Mouse (Mus musculus) mature B cell (primary cell): ENCODE data around the gene Zfp536.

Source experiments
- in situ Hi-C: fragments of 300-500 bp; cut with MboI; formaldehyde crosslinking; loops from 2 replicates; pipeline ENCODE4 v1.14.3; 2019

Zfp536 gene

DNA sequence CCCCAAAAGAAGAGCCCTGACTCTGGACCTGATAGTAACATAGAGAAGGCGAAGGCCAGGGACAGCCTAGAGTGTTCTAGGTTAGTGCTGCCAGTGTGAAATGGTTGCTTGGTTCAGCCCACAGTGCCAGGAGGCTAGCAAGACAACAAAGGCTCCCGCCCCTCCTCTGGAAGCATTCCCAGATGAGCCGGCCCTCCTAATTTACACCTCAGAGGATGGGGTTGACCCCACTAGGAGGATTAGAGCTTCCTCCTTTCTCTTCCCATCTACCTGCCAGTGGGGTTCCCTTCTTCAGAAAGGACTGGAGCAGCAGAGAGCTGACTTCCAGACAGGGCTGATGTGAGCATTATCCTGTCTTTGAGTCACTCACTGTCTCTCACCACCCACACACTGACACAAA, 219.8 kb downstream of the Zfp536 start:
- in situ Hi-C loops, result no loop called here

GRCm38 (mm10) chr7:37552384-37552783, 221.1 kb downstream of the Zfp536 start:
- in situ Hi-C loops, result no loop called here

- in situ Hi-C loops, result no loop called here
Observed at GRCm38 (mm10) chr7:37548805-37549204, 224.6 kb downstream of the Zfp536 start.

GRCm38 (mm10) chr7:37544011-37544410, 229.4 kb downstream of the Zfp536 start:
- in situ Hi-C loops, result no loop called here

- in situ Hi-C loops, result no loop called here
Observed at GRCm38 (mm10) chr7:37542951-37543350, 230.5 kb downstream of the Zfp536 start.

GRCm38 (mm10) chr7:37531166-37531565, 242.3 kb downstream of the Zfp536 start:
- in situ Hi-C loops, result no loop called here

- in situ Hi-C loops, result no loop called here
Observed at GRCm38 (mm10) chr7:37528311-37528710, 245.1 kb downstream of the Zfp536 start.

- in situ Hi-C loops, result no loop called here
Observed at GRCm38 (mm10) chr7:37527890-37528289, 245.6 kb downstream of the Zfp536 start.

DNA sequence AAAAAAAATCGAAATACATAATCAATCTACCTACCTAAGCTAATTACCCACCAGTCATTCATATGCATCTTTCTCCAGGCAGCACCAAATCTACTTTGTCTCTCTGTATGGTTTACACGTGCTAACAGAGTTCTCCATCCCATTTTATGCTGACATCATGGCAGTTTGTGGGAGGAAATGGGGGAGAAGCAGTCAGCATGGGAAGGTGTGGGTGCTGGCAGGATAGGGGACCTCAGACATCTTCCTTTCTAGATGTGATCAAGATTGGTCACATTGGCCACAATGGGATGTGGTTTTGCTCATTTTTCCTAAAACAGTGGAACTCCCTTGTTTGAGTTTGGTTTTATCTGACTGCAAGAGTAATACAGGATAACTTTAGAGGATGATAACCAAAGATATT, 252.0 kb downstream of the Zfp536 start:
- in situ Hi-C loops, result no loop called here

DNA sequence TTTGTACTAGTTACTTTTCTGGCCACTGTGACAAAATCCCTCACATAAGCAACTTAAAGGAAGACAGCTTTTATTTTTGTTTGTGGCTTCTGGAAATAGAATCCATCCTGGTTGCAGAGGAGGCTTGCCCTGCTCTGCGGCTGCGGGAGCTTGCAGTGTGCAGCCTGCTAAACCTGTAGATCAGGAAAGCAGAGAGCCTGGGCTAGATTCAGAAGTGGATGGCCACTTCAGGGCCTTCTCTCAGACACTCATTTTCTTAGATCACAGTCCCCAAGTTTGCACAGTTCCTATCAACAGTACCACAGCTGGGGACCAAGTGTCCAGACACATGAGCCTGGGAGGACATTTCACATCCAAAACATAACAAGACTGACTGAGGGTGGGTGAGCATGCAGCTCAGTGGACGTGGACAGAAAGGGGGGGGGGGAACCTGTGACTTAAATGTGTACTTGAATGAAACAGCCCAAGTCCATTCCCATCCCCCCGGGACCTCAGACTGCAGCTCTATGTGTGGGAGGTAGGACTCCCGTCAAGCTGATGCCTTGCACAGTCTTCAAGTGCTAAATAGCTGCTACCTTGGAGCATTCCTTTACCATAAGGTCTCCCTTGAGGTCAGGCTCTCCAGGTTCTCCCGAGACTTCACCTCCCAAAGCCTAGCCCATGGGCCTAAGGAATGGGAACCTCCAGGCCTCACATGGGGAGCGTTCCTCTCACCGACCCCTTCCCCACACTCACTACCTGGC, 262.3 kb downstream of the Zfp536 start:
- in situ Hi-C loops, result no loop called here

- in situ Hi-C loops, result no loop called here
Observed at GRCm38 (mm10) chr7:37509700-37510099, 263.7 kb downstream of the Zfp536 start.

DNA sequence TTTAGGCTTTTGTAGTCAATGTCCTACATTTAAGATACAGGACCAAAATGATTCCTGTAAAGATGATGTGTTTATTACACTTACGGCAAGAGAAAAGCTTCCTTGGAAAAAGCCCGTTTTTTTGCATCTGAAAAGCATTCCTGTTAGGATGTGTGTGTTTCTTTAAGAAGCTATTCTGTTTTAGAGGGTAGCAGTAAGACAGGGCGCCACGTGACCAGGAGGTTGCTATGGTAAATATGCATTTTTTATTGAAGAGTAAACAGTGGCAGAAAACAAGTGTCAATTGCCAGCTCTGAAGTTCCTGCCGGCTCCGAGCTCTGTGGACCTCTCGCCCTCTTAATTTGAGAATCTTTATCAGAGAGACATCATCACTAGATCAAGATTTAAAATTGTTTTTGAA, 267.9 kb downstream of the Zfp536 start:
- in situ Hi-C loops, result no loop called here

GRCm38 (mm10) chr7:37505096-37505495, 268.3 kb downstream of the Zfp536 start:
- in situ Hi-C loops, result no loop called here

DNA sequence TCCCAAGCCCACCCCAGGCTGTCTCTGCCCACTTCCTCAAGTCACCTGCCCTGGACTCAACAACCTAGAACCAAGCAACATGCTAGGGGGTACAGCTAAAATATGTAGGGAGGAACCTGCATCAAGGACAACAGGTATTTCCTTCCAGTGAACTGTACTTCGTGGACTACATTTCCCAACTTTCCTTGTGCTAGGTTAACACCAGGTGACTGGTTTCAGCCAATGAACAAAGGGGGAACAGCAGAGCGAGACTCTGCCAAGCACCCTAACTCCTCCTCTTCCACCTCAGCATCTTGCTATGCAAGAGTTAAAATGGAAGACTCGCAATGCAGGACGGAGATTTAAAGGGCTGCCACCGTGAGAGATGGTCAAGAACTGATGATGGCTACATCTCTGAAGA, 274.6 kb downstream of the Zfp536 start:
- in situ Hi-C loops, result no loop called here

DNA sequence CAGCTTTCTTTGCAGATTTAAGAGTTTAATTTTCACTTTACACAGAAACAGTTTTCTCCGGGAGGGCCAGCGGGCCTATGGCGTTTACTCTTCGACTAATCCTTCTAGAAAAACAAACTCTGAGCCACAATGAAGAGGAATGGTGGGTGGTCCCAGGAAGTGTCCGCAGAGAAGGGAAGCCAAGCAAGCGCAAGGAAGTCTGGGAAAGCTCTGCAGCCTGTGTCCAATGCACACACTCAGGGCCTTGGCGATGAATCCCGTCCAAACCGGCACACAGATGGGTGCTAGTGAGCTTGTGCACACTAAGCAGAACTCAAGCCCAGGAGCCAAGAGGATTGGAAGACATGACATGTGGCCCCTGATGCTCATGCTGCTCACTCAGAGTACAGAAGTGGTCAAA, 276.9 kb downstream of the Zfp536 start:
- in situ Hi-C loops, result no loop called here

DNA sequence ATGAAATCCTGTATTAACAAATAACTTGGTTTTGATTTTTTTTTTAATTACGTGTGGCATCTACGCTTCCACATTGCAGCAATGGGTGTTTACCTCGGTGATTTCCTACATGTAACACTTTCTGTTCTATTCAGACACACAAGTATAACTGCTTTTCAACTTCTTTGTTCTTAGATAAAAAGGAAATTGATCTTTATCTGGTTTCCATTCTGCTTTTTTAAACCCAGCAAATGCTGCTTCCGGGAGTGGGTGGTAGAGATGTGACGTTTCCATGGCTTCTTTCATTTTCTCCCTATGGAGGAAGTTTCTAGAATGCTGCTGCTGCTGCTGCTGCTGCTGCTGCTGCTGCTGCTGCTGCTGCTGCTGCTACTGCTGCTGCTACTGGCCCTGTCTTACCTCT, 283.1 kb downstream of the Zfp536 start:
- in situ Hi-C loops, result no loop called here

DNA sequence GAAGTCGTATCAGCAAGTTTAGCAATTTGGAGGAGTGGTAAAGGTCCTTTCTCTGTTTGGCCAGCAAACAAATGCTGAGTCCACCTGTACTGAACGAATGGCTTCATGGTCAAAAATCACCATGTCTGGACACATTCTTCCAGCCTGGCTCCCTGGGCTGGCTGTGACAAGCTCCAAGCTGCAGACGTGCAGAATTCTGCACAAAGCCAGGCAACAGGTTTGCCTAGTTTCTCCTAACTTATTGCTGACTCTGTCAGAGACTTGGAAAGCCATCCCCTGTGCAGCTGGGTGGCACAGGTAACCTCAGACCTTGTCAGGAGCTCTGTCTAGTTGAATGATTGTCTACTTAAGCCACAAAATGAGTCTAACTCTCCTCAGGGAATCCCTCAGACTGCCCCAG, 288.5 kb downstream of the Zfp536 start:
- in situ Hi-C loops, result no loop called here

DNA sequence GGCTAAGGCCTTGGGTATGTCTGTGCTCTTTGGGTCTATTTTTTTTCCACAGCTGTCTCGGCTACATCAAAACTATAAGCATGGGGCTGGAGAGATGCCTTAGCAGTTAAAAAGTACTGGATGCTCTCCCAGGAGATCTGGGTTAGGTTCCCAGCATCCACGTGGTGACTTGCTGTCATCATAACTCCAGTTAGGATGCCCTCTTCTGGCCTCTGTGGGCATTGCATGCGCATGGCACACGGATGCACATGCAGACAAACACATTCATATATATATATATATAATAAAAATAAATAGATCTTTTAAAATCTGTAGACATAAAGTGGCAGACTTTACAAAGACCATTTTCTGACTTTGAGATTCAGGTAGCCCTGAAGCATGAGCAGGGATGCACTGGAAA, 290.9 kb downstream of the Zfp536 start:
- in situ Hi-C loops, result no loop called here

DNA sequence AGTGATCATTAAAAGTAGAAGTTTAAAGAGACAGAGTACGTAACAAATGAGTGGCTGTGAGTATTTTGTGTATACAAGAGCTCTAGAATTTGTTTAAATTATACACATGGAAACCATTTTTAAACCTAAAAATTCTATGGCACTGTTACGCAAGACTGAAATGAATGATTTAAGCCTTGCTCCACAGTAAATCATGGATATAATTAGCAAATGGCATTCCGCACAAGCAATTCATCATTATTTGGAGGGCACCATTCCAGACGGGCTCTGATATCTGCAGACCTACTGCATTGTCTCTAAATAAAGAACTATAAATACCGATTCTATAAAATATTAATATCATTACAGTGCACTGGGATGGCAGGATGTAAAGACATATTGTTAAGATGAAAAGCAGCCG, 292.3 kb downstream of the Zfp536 start:
- in situ Hi-C loops, result no loop called here

- in situ Hi-C loops, result no loop called here
Observed at GRCm38 (mm10) chr7:37477309-37477708, 296.1 kb downstream of the Zfp536 start.

DNA sequence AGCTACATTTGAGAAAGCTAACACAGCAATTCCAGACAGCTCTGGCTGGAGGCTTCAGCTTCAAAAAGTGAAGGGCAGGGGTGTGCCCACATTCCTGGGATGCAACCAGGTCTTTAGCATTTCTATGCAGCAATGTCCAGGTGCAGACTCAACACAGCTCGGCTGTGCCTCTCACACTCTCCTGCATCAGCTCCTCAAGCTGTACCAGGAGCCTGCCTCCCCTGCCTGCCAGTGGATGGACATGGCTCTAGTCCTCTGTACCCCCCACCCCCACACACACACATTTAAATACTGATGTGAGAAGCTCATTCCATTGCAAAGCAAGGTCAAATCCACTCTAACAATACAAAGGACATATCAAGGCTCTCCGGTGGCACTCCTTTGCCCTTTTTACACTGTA, 298.0 kb downstream of the Zfp536 start:
- in situ Hi-C loops, result no loop called here

DNA sequence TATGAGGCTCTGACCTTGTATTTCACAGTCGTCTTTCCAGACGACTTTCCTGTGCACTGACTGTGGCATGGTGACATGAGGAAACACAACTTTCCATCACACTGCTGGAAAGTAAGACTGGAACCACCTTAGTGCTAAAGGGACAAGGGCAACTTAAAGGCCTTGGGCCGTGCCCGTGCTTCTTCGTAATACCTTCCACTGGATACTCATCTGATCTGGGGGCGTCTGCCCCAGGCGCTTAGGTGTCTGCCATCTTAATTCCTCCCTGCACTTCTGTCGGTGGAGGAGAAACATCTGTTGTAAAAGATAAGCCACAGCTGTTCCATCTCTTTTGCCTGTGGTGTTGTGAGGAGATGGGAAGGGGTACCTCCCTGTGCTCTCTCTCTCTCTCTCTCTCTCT, 299.2 kb downstream of the Zfp536 start:
- in situ Hi-C loops, result no loop called here

DNA sequence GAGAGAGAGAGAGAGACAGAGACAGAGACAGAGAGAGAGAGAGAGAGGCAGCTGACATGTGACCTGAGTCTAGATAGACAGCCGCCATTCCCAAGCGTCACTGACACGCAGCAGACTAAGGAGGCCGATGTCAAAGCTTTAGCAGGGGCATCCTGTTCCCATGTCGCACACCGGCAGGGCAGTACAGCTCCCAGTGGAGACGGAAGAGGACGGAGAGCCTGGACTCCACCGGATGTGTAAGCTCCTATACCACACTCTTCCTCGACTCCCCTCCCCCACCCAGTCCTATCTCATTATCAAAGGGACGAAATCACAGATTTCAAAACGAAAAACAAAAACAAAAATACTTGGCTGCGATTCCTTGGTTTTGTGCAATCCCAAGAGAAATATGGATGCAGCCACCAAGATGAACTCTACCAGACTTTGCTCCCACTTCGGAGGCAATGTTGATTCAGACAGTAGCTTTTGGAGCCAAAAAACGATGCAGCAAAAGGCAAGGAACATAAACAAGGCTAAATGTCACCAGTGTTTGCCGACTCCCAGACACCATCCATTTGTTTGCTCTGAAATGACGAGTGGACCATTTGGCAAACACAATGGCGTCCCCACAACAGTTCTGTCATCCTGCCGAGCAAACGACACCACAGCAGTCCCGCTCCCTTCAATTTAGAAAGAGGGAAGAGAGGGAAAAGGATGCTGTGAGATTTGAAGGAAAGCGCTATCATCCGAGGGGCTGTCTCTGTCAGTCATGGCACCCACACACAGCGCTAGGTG, 299.9 kb downstream of the Zfp536 start:
- in situ Hi-C loops, result no loop called here

GRCm38 (mm10) chr7:37471726-37472125, 301.7 kb downstream of the Zfp536 start:
- in situ Hi-C loops, result no loop called here
